Mouse (Mus musculus): ENCODE measurements around the gene Zmynd15.

Gene Zmynd15

GRCm38 (mm10) chr11:70506962-70507515, 47.8 kb downstream of the Zmynd15 start:
- no peak for DNase-seq

- peak; percentile 52 to 59 for DNase-seq
Measured at GRCm38 (mm10) chr11:70509753-70510564, 50.7 kb downstream of the Zmynd15 start.

- DNase-seq: no peak
Measured at GRCm38 (mm10) chr11:70511242-70511641, 52.0 kb downstream of the Zmynd15 start.

- DNase-seq: no peak
Measured at GRCm38 (mm10) chr11:70511825-70512224, 52.6 kb downstream of the Zmynd15 start.

- DNase-seq: no peak
Measured at GRCm38 (mm10) chr11:70512709-70513342, 53.6 kb downstream of the Zmynd15 start.

GRCm38 (mm10) chr11:70513520-70513919, 54.3 kb downstream of the Zmynd15 start:
- DNase-seq: no peak

GRCm38 (mm10) chr11:70514288-70514687, 55.1 kb downstream of the Zmynd15 start, which contains the start of gene Vmo1:
Gene Vmo1 (minus strand): TSS chr11:70514616.
- no peak for DNase-seq
